ENCODE assay signal across 21 mouse cellular contexts in genomic region chr5:118586560-118586959, GRCm38 (mm10). TPM values are rescaled to one million over a fixed set of nuclear protein-coding genes. Genes with fewer than 3 reads are reported as not detected.
A peak's percentile ranks its signal among the peaks of the same experiment; 100 is the strongest.
DNase-seq lines count a peak whose midpoint lies in the region; ATAC-seq and TF ChIP-seq lines count a peak whose summit lies in the region.
"Had no signal": no experiment of that assay in that cellular context is flagged by ENCODE, and none has a peak within 500 bp of the region (broad histone marks: within the 10 kb centered on the region; RNA-seq: fewer than 3 reads in every experiment).

No protein-coding gene starts in this region.

- H3K4me1 ChIP-seq in kidney, adult 2 months (ENCODE audit: control insufficient read depth, insufficient read depth, low read length), result peaks cover 37% of the 10 kb centered on the region
- H3K4me1 ChIP-seq in midbrain, embryonic 10.5 days, result peaks cover 67% of the 10 kb centered on the region
- no peaks in the 10 kb centered on the region; the same call in 1 of the 2 replicates for H3K4me1 ChIP-seq in midbrain, postnatal 0 days (ENCODE audit: insufficient read depth, low read length)

- DNase-seq in heart, adult 11 months, result peak; percentile 71
- no peak for DNase-seq in heart, adult 18-20 months
- DNase-seq in kidney, adult 2 months, result peak; percentile 36
- no peak for DNase-seq in kidney, adult 11 months
- no peak for DNase-seq in midbrain, embryonic 10.5 days (ENCODE audit: low spot score)
- no peak for DNase-seq in midbrain, postnatal 0 days (ENCODE audit: low spot score)
- DNase-seq in gastrocnemius, postnatal 36 days, result no peak
- DNase-seq: adrenal gland, postnatal 14 days; cerebellum, adult 11-12 months; cerebellum, adult 9-10 months; cerebellum, postnatal 25 days; forebrain, postnatal 0 days; gastrocnemius, postnatal 14 days; heart, adult 2 months; heart, postnatal 36 days had no signal

- no peak overlapping the region for H3K4me2 ChIP-seq in midbrain, postnatal 0 days (ENCODE audit: low read depth, low read length, poor library complexity, severe bottlenecking)
- H3K4me2 ChIP-seq: forebrain, embryonic 13.5 days; heart, embryonic 12.5 days; hindbrain, embryonic 12.5 days had no signal

- H3K27ac ChIP-seq in kidney, adult 2 months (ENCODE audit: insufficient read depth, low read depth, low read length), result no peak overlapping the region
- H3K27ac ChIP-seq in midbrain, embryonic 10.5 days (replicated peaks), result peak overlapping the region; percentile 57; the same call in 1 of the 2 replicates
- no peak overlapping the region for H3K27ac ChIP-seq in midbrain, postnatal 0 days (ENCODE audit: low read depth, low read length)
- H3K27ac ChIP-seq: embryonic facial prominence, embryonic 10.5 days; forebrain, embryonic 13.5 days; heart, adult 2 months; hindbrain, embryonic 12.5 days; hindbrain, postnatal 0 days had no signal

- no peaks in the 10 kb centered on the region for H3K36me3 ChIP-seq in kidney, adult 2 months (ENCODE audit: control insufficient read depth, insufficient read depth, low read length)
- no peaks in the 10 kb centered on the region for H3K36me3 ChIP-seq in midbrain, embryonic 10.5 days
- H3K36me3 ChIP-seq in midbrain, postnatal 0 days (ENCODE audit: insufficient read depth, low read length), result no peaks in the 10 kb centered on the region
- H3K36me3 ChIP-seq: embryonic facial prominence, embryonic 10.5 days; heart, embryonic 12.5 days; hindbrain, embryonic 12.5 days had no signal

- no peak overlapping the region for H3K9ac ChIP-seq in midbrain, postnatal 0 days (replicated peaks; ENCODE audit: low read length, poor library complexity, severe bottlenecking)
- H3K9ac ChIP-seq: forebrain, embryonic 13.5 days; forebrain, postnatal 0 days; heart, embryonic 12.5 days; hindbrain, embryonic 12.5 days had no signal

- TF ChIP-seq POLR2A in kidney, adult 2 months (IDR thresholded peaks at IDR 0.05; ENCODE audit: low read depth, low read length), result no peak

- no peaks in the 10 kb centered on the region for H3K27me3 ChIP-seq in kidney, adult 2 months (replicated peaks; ENCODE audit: control insufficient read depth, insufficient read depth, low read length)
- H3K27me3 ChIP-seq in midbrain, embryonic 10.5 days (ENCODE audit: low read depth, poor library complexity, severe bottlenecking), result no peaks in the 10 kb centered on the region
- no peaks in the 10 kb centered on the region for H3K27me3 ChIP-seq in midbrain, postnatal 0 days (ENCODE audit: insufficient read depth, low read length)
- H3K27me3 ChIP-seq: forebrain, embryonic 13.5 days; heart, embryonic 12.5 days; hindbrain, embryonic 12.5 days had no signal

- H3K4me3 ChIP-seq in kidney, adult 2 months (ENCODE audit: insufficient read depth, low read depth, low read length), result no peak overlapping the region
- no peak overlapping the region for H3K4me3 ChIP-seq in midbrain, embryonic 10.5 days
- no peak overlapping the region for H3K4me3 ChIP-seq in midbrain, postnatal 0 days (ENCODE audit: low read depth, low read length)
- H3K4me3 ChIP-seq: embryonic facial prominence, embryonic 10.5 days; forebrain, embryonic 13.5 days; heart, adult 2 months; heart, embryonic 12.5 days; hindbrain, embryonic 12.5 days had no signal

- WGBS in kidney, adult 2 months, result 50% methylated on average over 6 of the region's 6 CpGs
- WGBS in midbrain, embryonic 10.5 days, result 63% methylated on average over 6 of the region's 6 CpGs
- 58% methylated on average over 6 of the region's 6 CpGs for WGBS in midbrain, postnatal 0 days

- intact Hi-C loops in gastrocnemius, postnatal 36 days (cut with DNase I), result no loop called here

- ATAC-seq in midbrain, postnatal 0 days (ENCODE audit: low FRiP score), result no peak
- ATAC-seq: activated CD4-positive, CD25-positive, alpha-beta regulatory T cell, adult 4 months; forebrain, embryonic 13.5 days; forebrain, postnatal 0 days; hindbrain, postnatal 0 days had no signal

- no peaks in the 10 kb centered on the region for H3K9me3 ChIP-seq in midbrain, embryonic 10.5 days (replicated peaks)
- H3K9me3 ChIP-seq in midbrain, postnatal 0 days (ENCODE audit: low read length), result no peaks in the 10 kb centered on the region
- H3K9me3 ChIP-seq: embryonic facial prominence, embryonic 10.5 days; forebrain, embryonic 13.5 days; heart, embryonic 12.5 days; hindbrain, embryonic 12.5 days had no signal

- no peak for TF ChIP-seq CTCF in kidney, adult 2 months (conservative IDR thresholded peaks at IDR 0.05; ENCODE audit: insufficient read depth, insufficient read length, low read depth, low read length)
- TF ChIP-seq CTCF in midbrain, postnatal 0 days (IDR thresholded peaks at IDR 0.05), result no peak

RNA-seq across cellular contexts. Expression of gene Med13l, which starts 26.1 kb away (rescaled TPM):
- 10 to 100 TPM; 27.4 to 31.0 TPM for total RNA-seq in heart, adult 18-20 months (2021)
- polyA plus RNA-seq in kidney, adult 2 months (2012; rRNA removed), result 10.7 and 11.3 TPM in 2 replicates
- 9.9 TPM in 2 replicates for polyA plus RNA-seq in midbrain, embryonic 10.5 days (2016; fragmentation: Nextera tagmentation; extraction: Ambion mirVana)
- 29.5 and 30.7 TPM in 2 replicates for total RNA-seq in midbrain, postnatal 0 days (2014; rRNA removed)
- polyA plus RNA-seq in midbrain, postnatal 0 days (2015; fragmentation: Nextera tagmentation; extraction: Ambion mirVana), result 8.5 and 10.5 TPM in 2 replicates
- 10 to 100 TPM; 20.4 to 22.4 TPM for total RNA-seq in gastrocnemius, postnatal 36 days (2021)

Comparison
In these comparisons a context has a peak if more than half of its experiments do, and no peak if none do; other contexts are left out.
1. DNase-seq: peak in heart, adult 11 months (single experiment) and kidney, adult 2 months (single experiment); none in heart, adult 18-20 months (0 of 2), kidney, adult 11 months (single experiment), midbrain, embryonic 10.5 days (single experiment), midbrain, postnatal 0 days (single experiment) and gastrocnemius, postnatal 36 days (0 of 2).